Mouse (Mus musculus) E14TG2a.4 (cell line): ENCODE data around the gene Abo.

ENCODE experiments used
- CTCF ChIP-seq: conservative IDR thresholded peaks from 2 replicates; pipeline ENCODE4 v1.5.1; 2014; ENCODE audit warnings: low read length
- NANOG ChIP-seq: IDR thresholded peaks from 2 replicates; pipeline ENCODE4 v1.6.1; 2014; ENCODE audit warnings: borderline replicate concordance, low read length, mixed read lengths

- no peak for TF ChIP-seq CTCF
- TF ChIP-seq NANOG, result no peak
Observed at GRCm38 (mm10) chr2:26828047-26828446, 36.7 kb downstream of the Abo start.
